Mouse (Mus musculus) thymus, adult 2 months (tissue): Measurements from ENCODE around the gene Lkaaear1.

Experiments used
- CTCF ChIP-seq: fragments of 200-500 bp; IDR thresholded peaks from 2 replicates; pipeline ENCODE4 v1.5.1; 2012; ENCODE audit warnings: mild to moderate bottlenecking, control low read depth, low read length, moderate library complexity, borderline replicate concordance; ENCODE audit not compliant: control insufficient read depth, poor library complexity, insufficient read depth; ENCODE audit errors: extremely low read depth
- POLR2A ChIP-seq: fragments of 200-500 bp; IDR thresholded peaks from 2 replicates; pipeline ENCODE4 v1.6.1; 2012; ENCODE audit warnings: mild to moderate bottlenecking, low read length, control low read depth, moderate library complexity; ENCODE audit not compliant: control insufficient read depth, poor library complexity, insufficient read depth; ENCODE audit errors: extremely low read depth

DNA sequence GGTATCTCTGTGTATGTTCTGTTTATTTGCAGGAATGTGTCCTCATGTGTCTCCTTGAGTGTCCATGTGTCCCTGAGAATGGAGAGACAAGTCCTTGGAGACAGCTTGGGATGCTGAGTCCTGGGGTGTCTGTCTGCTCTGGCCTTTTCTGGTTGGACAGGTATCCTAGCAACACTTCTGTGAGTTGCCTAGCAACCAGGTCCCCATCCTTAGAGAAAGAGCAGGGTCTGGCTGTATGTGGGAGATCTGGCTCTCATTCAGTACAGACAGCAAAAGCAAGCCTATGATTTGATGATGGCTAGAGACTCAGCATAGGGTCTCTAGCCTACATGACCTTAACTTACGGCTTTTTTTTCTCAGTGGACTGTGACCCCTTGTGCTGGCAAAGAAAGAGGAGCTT is 15.5 kb upstream of the Lkaaear1 start:
- TF ChIP-seq POLR2A (no peak), CTCF (no peak)
